Mouse (Mus musculus) inflammation-experienced regulatory T-cells, adult 6 months (primary cell): ENCODE data around the gene Serp2. TPM values are rescaled to one million over a fixed set of nuclear protein-coding genes. Genes with fewer than 3 reads are reported as not detected.
A peak's percentile ranks its signal among the peaks of the same experiment; 100 is the strongest.
"Not testable (repeated sequence)": the region's sequence is repeated elsewhere in the genome, so short reads cannot be mapped to it uniquely, and the experiment has no call there.

Experiments used
- ATAC-seq: one replicate; pipeline ENCODE4 v1.8.0; 2017
- polyA plus RNA-seq, 3 experiments: library from polyadenylated mRNA; unstranded; fragments of 100-300 nt; shearing (Covaris generic); gene quantifications; one replicate each; pipeline ENCODE4 v1.2.1; 2017

The Serp2 gene
- polyA plus RNA-seq, 3 experiments from 2014 or later, result 1.5 to 11.1 (median 2.5) TPM

DNA sequence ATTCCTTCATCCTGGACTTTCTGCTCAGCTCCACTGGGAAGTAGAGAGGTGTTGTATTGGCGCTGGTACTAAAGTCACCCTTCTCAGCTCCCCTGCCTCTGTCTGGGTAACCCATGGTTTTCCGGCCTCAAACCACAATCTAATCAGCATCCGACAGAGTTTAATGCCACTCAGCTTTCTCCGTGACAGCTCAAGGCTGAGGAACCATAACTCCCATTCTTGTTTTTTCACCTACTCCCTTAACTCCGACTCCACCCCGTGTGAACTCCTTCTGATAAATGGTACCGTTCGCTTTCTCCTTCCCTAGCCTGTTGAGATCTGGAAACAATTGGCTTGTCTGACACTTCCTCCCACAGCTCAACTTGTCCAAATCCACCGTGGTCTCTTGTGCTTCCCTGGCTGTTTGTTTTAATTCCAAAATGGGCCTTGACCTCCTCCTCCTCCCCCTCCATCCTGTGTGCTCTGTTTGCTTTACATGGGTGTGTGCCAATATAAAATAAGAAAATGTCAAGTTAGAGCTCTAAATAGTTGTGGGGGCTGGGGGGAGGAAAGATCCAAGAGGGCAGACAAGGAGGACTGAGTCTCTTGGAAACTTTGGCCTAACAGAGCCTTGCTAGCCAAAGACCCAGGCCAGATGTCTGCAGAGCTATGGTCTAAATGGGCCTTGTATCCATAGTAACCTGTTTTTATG, 12.7 kb upstream of the Serp2 start:
- peak; percentile 46 for ATAC-seq

DNA sequence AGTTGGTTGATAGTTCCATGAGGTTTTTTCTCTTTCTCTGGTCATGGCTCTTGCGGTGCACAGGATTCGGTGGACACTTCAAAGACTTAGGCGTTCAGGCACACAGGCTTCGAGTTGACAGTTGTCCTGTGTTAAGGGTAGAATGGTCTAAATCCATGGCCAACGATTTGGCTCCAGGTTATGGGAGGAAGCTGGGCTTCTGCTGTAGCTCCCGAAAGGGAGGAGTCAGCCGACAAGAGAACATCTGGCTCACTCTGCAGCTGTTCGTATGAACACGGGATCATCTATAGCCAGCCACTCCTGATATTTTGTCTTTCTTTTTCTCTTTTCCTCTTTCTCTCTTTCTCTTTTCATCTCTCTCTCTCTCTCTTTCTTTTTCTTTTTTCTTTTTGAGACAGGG, 11.9 kb upstream of the Serp2 start:
- ATAC-seq, result no peak

DNA sequence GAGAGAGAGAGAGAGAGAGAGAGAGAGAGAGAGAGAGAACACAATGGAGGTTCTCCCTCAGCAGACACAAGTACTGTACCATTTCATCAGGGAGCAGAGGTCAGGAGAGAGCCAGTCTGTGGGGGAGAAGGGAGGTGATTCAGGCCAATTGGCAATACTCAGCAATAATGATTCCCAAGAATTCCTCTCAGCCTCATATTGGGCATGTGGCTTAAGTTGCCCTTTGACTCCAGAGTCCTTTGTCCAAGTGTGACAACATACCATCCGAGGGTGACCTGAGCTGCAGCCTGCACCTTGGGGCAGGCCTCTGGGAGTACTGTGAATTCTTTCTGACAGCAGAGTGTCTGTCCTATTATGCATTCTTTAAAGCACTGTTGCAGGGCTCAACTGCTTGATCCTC, 10.6 kb upstream of the Serp2 start:
- ATAC-seq, result no peak

DNA sequence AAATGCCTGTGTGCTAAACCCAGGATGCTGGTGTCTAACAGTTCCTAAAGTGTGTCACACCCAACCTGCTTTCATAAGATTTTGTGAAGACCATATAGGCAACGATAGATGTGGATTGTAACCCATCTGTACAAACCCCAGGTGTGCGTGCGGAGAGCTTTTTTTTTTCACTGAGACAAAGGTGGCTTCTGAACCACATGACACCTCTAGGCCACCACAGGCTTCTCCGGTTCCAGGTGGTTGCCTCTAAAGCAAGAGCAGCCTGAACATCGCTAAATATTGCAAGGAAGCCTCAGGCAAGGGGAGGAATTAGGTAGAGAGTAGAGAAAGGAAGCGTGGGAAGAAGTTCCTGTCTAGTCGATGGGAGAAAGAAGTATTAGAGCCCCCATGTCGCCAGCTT, 10.0 kb upstream of the Serp2 start:
- no peak for ATAC-seq

DNA sequence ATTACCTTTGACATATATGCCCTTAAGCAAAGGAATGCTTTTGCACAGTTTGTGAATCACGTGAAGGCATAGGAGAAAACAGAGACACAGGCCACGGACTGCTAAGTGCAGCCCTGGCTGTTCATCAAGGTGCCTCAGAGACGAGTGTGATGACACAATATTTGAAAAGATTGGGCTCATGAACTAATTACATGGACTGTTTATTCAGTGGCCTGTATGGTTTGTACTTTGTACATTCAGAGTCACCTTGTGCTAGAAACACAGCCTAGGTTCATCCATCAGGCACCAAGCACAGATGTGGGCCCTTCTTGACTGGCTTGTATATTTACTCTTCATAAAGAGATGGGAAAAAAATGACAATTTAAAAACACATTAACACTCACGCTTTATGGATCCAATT, 9.5 kb upstream of the Serp2 start:
- ATAC-seq, result no peak

DNA sequence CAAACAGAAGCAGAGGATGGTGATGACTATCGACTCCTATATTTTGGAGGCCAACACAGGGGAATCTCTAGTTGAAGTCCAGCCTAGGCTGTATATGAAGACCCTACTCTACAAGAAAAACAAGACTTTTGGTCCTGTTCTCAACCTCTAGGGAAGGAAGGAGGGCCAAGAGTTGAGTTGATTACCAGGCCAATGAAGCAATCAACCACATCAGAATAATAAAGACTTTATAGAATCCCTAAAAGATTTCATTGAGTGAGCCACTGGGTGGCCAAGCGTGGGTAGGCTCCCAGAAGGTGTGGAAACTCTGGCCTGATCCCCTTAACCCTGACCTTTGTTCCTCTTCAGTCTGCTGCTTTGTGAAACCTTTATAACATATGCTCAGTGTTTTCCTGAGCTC, 2.5 kb upstream of the Serp2 start:
- no peak for ATAC-seq

DNA sequence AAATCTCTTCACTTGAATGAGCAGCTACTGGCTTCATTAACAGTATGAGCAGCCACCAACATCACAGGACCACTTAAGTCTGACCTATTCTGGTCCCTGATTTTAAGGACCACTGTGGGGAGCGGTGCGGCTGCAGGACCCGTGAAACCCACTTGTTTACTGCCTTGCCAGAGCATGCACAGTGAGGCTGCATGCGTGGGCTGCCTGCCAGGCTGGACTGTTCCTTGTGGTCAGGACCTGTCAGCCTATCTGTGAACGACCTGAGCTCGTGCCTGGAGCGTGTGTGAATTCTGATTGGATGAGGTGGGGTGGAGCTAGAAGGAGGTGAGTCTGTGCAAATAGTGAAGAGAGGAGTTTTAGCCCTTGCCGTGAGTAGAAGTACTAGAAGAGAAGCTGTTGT, 1.5 kb upstream of the Serp2 start:
- not testable (repeated sequence) for ATAC-seq

DNA sequence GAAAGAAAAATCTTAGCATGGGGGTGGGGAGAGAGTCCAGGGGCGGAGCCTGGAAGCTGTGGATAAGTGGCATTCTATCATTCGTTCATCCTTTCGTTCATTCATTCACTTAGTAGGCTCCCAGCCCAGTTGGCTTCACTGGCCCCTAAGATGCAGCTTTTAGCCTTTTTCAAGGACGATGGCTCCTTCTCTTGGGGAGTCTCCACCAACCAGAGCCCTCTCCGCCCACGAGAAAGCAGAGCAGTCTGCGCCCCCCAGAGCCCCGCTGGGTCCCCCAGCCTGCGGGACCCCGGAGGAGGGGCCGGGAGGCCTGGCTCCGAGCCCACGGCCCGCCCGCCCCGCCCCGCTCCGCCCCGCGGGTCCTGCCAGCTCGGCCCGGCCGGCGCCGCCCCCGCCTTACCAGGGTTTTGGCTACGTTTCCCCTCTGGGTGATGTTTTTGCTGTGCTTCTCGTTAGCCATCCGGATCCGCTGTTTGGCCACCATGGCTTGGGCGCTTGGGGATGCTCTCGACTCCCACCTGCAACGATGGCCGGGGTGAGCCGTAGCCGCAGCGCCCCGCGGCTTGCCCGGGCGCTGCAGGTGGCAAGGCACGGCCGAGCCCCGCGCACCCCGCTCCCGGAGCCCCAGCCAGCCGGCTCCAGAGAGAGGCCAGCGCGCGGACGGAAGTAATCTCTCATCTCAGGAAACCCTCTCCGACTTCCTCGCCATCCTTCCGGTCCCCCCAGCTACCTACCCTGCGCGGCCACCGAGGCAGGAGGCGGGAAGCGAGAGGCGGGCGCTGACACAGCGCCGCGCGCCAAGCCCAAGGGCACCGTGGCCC, 448 bp downstream of the Serp2 start:
- peak; percentile 78 for ATAC-seq

DNA sequence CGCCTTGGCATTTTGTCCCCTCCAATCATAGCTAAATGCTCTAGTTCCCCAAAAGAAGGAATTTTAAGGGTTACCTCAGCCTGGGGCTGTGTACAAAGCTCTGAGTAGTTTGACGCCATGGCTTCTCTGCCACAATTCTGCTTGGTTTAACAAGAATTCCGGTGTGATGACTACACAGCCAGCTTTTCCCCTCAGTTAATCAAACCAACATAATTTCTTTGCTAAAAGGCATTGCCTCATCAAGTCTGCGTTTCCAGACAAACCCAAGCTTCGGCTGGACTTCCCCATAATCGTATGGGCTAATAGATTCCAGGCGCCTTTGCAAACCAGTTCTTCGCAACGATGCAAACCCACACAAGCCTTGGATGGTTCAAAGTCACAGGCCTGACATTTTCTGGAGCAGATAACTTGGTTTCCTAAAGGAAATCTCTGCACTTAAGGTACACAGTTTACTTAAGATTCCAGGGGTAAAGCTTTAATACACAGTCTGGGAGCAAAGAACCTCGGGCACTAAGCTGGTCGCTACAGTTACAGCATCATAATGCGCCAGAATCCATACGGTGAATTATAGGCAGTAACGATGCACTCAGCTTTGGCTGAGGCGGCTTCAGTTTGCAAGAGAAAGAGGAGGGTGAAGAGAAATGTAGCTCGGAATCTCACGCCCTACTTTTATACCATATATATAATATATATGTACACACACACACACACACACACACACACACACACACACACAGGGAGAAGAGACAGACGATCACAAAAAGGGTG, 1.2 kb downstream of the Serp2 start:
- ATAC-seq, result no peak

DNA sequence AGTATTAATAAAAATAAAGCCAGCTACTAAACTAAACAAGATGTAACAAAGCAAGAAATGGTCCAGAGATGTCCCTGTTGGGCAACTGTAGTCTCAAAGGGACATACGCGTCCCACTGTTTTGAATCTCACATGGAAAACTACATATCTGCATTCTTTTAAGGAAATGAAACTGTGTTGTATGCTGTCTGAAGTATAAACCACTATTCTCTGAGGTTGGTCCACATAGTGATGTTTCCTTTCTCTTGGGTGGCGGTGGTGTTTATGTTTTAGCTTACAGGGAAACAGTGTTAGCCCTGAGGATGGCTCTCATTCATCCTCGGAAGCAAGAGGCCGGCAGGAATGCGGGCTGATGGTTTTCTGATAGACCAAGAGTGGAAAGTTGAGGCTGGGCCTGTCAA, 12.6 kb downstream of the Serp2 start:
- ATAC-seq, result no peak

DNA sequence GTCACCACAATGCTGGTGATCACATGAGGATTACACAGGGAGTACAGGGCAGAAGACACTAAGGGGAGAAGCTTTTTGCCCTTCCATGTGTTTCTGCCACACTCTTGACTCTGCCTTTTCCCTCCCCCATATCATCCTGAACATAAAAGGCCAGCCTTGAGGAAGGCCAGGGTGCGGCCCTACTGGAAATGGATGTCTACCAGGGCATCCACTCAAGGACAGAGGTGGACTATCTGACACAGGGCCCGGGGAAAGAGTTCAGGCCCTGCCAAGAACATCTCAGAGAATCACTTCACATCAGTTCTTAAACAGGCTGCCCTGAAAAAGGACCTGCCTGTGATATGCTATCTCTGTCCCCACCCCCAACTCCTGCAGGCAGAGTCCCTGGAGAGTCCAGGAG, 15.3 kb downstream of the Serp2 start:
- no peak for ATAC-seq

DNA sequence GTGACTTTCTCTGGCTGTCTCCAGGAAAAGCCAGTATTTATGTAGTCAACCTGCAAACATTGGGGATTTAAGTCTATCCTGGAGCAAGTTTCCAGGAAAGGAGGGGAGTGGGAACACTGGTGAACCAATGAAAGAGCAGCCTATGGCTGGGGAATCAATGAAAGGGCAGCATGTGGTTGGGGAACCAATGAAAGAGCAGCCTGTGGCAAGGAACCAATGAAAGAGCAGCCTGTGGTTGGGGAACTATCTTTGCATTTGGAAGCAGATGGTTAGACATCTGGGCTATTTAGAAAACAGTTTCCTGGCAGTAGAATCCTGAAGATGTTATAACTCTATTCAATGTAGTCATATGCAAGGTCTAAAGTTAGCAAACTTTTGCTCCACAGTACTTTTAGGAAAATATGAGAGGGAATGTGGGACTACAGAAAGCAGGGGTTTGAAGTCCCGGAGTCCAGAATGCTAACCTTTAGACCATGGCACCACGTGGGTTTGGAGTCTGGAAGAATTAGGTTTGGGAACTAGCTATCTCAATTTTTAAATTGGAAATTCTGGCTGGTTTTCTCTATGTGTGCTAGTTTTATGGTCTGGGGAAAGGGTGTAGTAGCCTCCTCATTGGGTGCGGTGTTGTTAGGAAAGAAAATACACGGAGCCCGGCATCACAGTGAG, 16.6 kb downstream of the Serp2 start:
- ATAC-seq, result no peak

DNA sequence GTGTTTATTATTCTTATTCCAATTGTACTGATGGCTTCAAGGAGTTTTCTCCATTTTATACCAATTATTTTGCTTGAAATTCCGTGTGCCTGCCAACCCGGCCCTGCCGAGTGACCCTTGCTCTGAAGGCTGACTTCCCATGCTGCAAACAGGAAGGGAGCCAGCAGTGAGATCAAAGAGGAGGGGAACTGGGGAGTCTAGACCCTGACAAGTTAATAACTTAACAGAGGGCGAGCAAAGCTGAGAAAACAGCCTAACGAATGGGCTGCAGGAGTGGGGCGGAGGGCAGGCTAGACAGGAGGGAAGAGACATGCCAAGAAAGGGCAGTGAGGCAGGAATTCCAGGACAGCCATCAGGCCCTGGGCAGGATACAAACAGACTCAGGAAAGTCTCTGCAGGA, 19.8 kb downstream of the Serp2 start:
- no peak for ATAC-seq

DNA sequence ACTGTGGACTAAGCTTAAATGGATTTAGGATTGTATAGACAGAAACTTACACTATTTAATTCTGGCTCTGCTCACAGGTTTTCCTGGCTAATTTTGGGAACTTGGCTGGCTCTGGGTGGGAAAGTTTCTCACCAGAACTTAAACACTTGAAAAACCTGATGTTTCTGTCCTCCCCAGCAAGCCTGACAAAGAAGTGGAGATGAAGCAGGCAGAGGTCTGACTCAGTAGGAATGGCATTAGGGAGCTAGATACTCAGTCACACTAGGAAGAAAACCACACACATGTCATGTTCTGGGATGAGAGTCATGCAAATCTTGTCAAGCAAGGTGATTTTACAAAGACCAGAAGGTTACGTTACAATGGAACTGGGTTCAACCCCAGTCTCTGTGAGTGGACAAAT, 21.6 kb downstream of the Serp2 start:
- no peak for ATAC-seq

DNA sequence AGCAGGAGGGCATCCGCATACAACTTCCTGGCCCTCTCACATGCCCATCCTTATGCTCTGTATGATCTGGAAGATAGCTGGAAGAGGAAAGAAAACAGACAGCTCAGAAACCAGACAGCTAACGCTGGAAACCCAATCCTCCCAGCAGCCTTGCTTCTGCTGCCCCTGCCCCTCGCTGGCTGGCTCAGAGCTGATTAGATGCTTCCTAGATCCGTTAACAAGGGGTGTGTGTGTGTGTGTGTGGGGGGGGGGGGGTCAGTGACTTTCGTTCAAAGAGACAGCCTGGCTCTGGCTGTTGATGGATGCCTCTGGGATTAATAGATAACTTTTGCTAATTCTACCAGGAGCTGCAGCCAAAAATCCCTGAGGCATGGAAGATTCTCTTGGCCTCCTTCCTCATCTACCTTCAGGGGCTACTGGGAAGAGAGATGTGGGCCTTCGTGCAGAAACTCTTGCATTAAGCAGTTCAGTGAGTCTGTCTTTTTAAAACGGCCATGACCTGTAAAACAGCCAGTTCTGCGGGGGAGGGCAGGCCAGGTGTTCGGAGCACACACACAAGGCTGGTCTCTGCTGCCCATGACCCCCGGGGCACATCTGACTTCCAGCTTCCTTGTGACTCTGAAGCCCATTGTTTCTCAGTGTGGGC, 23.4 kb downstream of the Serp2 start:
- ATAC-seq, result no peak

DNA sequence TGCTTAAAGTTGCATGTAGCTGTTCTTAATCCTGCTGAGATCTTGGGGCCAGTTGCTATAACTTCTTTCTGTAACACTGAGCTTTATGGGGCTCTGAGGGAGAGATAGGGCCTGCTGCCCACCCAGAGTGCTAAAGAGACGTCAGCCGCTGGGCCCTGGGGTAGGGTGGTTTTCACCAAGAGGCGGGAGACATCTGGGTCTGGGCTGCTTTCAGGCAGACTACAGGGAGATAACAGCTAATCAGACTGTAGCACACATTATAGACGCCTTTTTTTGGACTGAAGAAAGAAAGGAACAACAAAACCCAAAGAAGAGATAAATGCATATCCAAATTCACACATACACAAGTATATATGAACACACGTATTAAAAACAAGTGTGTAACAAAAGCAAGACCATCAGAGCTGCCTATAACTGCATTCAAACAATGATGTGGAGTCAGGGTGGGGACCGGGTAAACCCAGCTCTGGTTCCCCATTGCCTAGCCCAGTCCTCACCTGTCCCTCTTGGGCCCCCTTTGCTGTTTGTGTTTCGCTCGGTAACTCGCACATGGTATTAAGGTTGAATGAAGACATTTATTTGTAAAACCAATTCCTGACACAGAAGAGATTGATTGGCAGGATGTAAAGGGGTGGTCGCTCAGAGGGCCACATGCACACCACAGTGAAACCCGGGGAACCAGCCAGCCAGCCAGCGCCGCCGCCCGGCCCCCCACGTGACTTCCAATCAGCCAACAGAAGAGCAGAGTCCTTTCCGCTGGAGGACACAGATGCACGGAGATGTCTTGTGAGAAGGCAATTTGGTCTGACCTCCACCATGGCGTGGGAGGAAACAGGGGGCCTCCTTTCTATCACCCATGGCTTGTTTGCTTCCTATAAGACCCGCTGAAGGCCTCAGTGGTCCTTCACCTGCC, 24.2 kb downstream of the Serp2 start:
- no peak for ATAC-seq

DNA sequence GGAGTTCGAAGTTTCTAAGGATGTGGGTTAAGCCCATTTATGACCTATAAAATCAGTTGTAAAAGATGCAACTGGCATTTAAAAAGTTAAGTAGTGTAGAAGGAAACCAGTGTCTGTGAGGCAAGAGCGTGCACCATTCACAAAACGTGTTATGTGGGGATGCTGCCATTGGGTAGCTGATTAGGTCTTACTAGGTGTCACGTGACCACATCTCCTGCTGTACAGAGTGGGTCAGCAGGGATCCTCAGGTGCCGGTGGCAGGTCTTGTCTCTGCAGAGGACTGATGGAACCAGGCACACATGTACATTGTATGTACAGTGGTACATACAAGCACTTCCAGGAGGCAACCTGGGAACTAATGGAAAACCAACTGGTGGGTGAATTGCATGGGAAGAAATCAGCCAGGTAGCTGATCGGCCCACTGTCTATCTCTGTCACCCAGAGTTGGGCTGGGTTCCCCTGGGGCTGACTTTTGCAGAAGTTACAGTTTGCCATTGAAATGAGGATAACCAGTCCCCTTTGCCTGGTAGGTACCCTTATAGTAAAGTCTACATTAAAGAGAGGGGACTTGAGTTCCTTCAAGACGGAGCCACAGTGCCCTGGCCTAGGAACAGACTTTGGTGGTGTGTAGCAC, 25.5 kb downstream of the Serp2 start:
- no peak for ATAC-seq

DNA sequence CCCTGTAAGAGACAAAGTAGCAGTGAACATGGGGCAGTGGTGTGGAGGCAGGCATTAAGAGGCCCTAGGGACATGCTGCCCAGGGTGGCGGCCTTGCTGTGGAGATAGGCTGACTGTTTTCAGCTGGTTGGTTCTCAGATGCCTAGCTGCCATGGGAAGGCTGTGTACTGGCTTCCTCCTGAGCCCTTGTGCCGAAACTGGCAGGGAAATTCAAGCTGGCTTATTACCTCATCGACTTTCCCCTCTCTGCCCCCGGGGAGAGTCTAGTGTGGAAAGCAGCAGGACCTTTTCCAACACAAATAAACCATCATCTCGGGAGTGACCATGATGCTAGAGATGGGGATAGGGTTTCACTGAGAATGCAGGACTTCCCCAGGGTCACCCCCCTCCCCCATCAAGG, 28.0 kb downstream of the Serp2 start:
- no peak for ATAC-seq

DNA sequence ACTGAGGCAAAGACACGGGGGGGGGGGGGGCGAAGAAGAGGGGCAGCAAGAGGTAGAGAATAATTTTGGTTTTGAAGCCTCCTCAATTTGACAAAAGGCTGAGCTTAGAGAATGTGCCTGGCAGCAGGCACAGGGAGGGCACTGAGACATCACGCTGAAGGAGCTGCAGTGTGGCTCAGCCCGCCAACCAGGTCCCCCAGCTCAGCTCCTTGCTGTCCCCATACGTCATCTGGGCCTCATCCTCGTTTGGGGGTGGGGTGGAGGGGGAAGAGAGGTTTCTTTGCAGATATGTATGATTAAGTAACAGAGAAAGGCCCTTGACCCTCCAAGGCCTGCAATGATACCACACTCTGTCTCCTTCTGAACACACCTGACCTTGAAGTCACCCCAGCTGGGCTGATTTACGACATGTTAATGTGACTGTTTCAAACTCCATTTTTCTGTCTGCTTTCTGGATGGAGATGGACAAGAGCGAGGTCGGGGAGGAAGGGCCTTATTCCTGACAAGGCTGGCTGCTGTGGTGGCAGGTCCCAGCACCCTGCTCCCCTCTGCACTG, 28.9 kb downstream of the Serp2 start:
- no peak for ATAC-seq

DNA sequence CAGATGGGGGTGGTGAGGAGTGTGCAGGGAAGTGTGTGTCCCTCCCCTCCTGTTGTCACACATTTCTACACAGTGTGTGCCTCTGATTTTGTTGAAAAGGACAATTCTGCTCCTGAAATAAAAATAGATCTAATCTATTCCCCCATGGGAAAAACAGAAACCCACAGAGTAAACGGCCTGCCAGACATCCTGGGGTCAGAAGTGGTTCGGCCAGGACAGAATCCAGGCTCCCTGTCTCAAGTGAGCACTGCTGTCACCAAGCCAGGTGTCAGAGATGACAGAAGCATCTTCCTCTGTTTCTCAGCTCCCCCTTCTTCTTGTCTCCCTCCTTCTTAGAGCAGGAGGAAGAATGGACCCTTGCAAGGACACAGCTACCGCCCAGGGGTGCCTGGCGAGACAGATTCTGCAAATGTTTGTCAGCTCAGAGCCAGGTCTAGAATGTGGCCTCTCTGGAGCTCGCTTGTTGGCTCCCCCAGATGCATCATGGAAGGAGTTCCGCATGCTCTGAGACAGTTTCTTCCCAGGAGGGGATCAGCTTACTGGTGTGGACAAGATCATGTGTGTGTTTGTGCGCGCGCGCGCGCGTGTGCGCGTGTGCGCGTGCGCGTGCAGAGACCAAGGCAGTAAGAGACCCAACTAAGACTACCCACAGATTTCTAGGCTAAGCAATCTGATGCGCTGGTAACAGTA, 29.5 kb downstream of the Serp2 start:
- no peak for ATAC-seq
